Mouse (Mus musculus): ENCODE results near the gene Cd28. TPM values are rescaled to one million over a fixed set of nuclear protein-coding genes. Genes with fewer than 3 reads are reported as not detected.

The Cd28 gene
- polyA plus RNA-seq, 1 experiment, result 0.02 TPM

- no peaks in the 10 kb centered on the region for H3K27me3 ChIP-seq (ENCODE audit: control insufficient read depth, insufficient read depth, insufficient read length)
- no peak overlapping the region for H3ac ChIP-seq (ENCODE audit: control insufficient read depth, insufficient read length, low read depth)
These were observed 7.0 kb downstream of the Cd28 start for GRCm38 (mm10) chr1:60723555-60723954.

GRCm38 (mm10) chr1:60731940-60732339 lies 15.3 kb downstream of the Cd28 start:
- no peak overlapping the region for H3K4me3 ChIP-seq (ENCODE audit: insufficient read depth, poor library complexity, severe bottlenecking)
- H3K79me2 ChIP-seq (ENCODE audit: control insufficient read depth, insufficient read depth), result no peaks in the 10 kb centered on the region
- TF ChIP-seq CEBPB (IDR thresholded peaks at IDR 0.05; ENCODE audit: low read depth) (no peak), MYOD1 (IDR thresholded peaks at IDR 0.05; ENCODE audit: control insufficient read depth, insufficient read length, low read depth) (no peak), MYOG (IDR thresholded peaks at IDR 0.05; ENCODE audit: control insufficient read depth, extremely low read depth, insufficient read length) (no peak), FOSL1 (IDR thresholded peaks at IDR 0.05; ENCODE audit: insufficient read depth, low read length, poor library complexity, severe bottlenecking) (no peak), CTCF (IDR thresholded peaks at IDR 0.05; ENCODE audit: control insufficient read depth, insufficient read depth, insufficient read length) (no peak), USF1 (IDR thresholded peaks at IDR 0.05; ENCODE audit: low read depth) (no peak), MAX (IDR thresholded peaks at IDR 0.05) (no peak)
- H3ac ChIP-seq (ENCODE audit: control insufficient read depth, insufficient read length, low read depth), result no peak overlapping the region
- no peaks in the 10 kb centered on the region for H3K36me3 ChIP-seq (ENCODE audit: control insufficient read depth, insufficient read depth)
- H3K79me3 ChIP-seq (ENCODE audit: low read depth), result no peaks in the 10 kb centered on the region
- H3K27me3 ChIP-seq (ENCODE audit: control insufficient read depth, insufficient read depth, insufficient read length), result no peaks in the 10 kb centered on the region

More at GRCm38 (mm10) chr1:60723555-60723954, 7.0 kb downstream of the Cd28 start:
- no peaks in the 10 kb centered on the region for H3K79me3 ChIP-seq (ENCODE audit: low read depth)
- no peaks in the 10 kb centered on the region for H3K79me2 ChIP-seq (ENCODE audit: control insufficient read depth, insufficient read depth)
- H3K36me3 ChIP-seq (ENCODE audit: control insufficient read depth, insufficient read depth), result no peaks in the 10 kb centered on the region
- TF ChIP-seq USF1 (IDR thresholded peaks at IDR 0.05; ENCODE audit: low read depth), result no peak
- no peak for TF ChIP-seq MYOG (IDR thresholded peaks at IDR 0.05; ENCODE audit: control insufficient read depth, extremely low read depth, insufficient read length)
- no peak for TF ChIP-seq CEBPB (IDR thresholded peaks at IDR 0.05; ENCODE audit: low read depth)
- TF ChIP-seq MYOD1 (IDR thresholded peaks at IDR 0.05; ENCODE audit: control insufficient read depth, insufficient read length, low read depth), result no peak
- no peak for TF ChIP-seq MAX (IDR thresholded peaks at IDR 0.05)
- TF ChIP-seq CTCF (IDR thresholded peaks at IDR 0.05; ENCODE audit: control insufficient read depth, insufficient read depth, insufficient read length), result no peak
- TF ChIP-seq FOSL1 (IDR thresholded peaks at IDR 0.05; ENCODE audit: insufficient read depth, low read length, poor library complexity, severe bottlenecking), result no peak
- no peak overlapping the region for H3K4me3 ChIP-seq (ENCODE audit: insufficient read depth, poor library complexity, severe bottlenecking)

DNA sequence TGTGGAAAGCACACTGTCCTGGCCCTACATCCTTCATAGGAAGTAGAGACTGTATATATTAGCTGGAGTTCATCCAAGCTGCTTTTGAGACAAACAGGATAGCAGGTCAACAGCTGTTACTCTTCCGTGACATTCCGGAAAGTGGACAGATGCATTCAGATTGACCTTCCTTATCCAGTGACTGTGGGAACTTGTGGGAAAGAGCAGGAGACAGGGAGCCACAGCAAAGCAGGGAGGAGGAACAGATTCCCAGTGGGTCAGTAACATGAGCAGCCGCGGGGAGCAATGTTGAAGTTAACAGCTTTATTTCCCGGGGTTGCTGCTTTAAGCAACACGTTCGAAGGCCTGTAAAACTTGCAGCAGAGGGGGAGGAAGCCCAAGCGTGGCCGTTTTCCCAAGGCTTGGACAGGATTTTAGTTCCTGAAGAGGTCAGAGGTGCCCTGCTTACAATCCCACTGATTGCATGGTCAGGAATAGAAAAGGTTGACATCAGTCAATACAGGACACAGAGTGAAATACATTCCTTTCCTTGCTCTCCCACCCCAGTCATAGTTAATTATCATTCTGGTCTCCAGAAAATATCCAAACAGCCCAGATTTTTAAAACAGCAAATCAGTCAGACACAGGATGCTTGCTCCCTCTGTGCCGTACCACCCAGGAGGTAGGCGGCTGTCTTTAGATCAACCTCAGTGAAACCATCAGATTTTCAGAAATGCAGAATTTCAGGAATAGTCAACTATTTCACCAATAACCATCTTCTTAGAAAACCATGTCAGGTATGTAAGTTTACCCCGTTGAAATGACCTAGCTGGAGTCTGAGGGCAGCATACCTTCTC lies 18.7 kb downstream of the Cd28 start:
- H3K36me3 ChIP-seq (ENCODE audit: control insufficient read depth, insufficient read depth), result no peaks in the 10 kb centered on the region
- no peaks in the 10 kb centered on the region for H3K79me3 ChIP-seq (ENCODE audit: low read depth)
- H3K4me3 ChIP-seq (ENCODE audit: insufficient read depth, poor library complexity, severe bottlenecking), result no peak overlapping the region
- H3K79me2 ChIP-seq (ENCODE audit: control insufficient read depth, insufficient read depth), result no peaks in the 10 kb centered on the region
- no peaks in the 10 kb centered on the region for H3K27me3 ChIP-seq (ENCODE audit: control insufficient read depth, insufficient read depth, insufficient read length)
- no peak overlapping the region for H3ac ChIP-seq (ENCODE audit: control insufficient read depth, insufficient read length, low read depth)
- TF ChIP-seq MYOG (IDR thresholded peaks at IDR 0.05; ENCODE audit: control insufficient read depth, extremely low read depth, insufficient read length), result no peak

DNA sequence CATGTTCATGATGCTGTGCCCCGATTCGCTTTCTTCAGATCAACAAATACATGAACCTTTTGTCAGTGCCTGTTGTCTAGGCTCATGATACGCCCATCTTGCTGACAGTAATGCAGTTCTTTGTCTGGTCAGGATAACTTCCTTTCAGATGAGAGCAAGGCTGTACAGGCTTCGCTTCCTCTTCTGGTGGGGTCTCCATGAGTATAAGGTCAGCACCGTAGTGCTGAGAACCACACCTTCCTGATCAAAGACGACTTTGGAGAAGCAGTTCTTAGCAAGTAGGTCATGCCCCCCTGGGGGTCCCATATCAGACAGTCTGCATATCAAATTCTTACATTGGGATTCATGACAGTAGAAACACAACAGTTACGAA lies 19.3 kb downstream of the Cd28 start:
- no peaks in the 10 kb centered on the region for H3K27me3 ChIP-seq (ENCODE audit: control insufficient read depth, insufficient read depth, insufficient read length)
- TF ChIP-seq MAX (IDR thresholded peaks at IDR 0.05), result no peak
- TF ChIP-seq MYOD1 (IDR thresholded peaks at IDR 0.05; ENCODE audit: control insufficient read depth, insufficient read length, low read depth), result no peak
- no peak for TF ChIP-seq CTCF (IDR thresholded peaks at IDR 0.05; ENCODE audit: control insufficient read depth, insufficient read depth, insufficient read length)
- no peak for TF ChIP-seq USF1 (IDR thresholded peaks at IDR 0.05; ENCODE audit: low read depth)
- no peak for TF ChIP-seq FOSL1 (IDR thresholded peaks at IDR 0.05; ENCODE audit: insufficient read depth, low read length, poor library complexity, severe bottlenecking)
- TF ChIP-seq CEBPB (IDR thresholded peaks at IDR 0.05; ENCODE audit: low read depth), result no peak
- no peak for TF ChIP-seq MYOG (IDR thresholded peaks at IDR 0.05; ENCODE audit: control insufficient read depth, extremely low read depth, insufficient read length)
- no peaks in the 10 kb centered on the region for H3K79me2 ChIP-seq (ENCODE audit: control insufficient read depth, insufficient read depth)
- H3K79me3 ChIP-seq (ENCODE audit: low read depth), result no peaks in the 10 kb centered on the region
- H3K36me3 ChIP-seq (ENCODE audit: control insufficient read depth, insufficient read depth), result no peaks in the 10 kb centered on the region
- H3K4me3 ChIP-seq (ENCODE audit: insufficient read depth, poor library complexity, severe bottlenecking), result no peak overlapping the region
- no peak overlapping the region for H3ac ChIP-seq (ENCODE audit: control insufficient read depth, insufficient read length, low read depth)

GRCm38 (mm10) chr1:60744266-60744665 lies 27.7 kb downstream of the Cd28 start:
- Histone ChIP-seq H3K79me3 (ENCODE audit: low read depth) (no peaks in the 10 kb centered on the region), H3K36me3 (ENCODE audit: control insufficient read depth, insufficient read depth) (no peaks in the 10 kb centered on the region), H3ac (ENCODE audit: control insufficient read depth, insufficient read length, low read depth) (no peak overlapping the region), H3K4me3 (ENCODE audit: insufficient read depth, poor library complexity, severe bottlenecking) (no peak overlapping the region), H3K27me3 (ENCODE audit: control insufficient read depth, insufficient read depth, insufficient read length) (no peaks in the 10 kb centered on the region), H3K79me2 (ENCODE audit: control insufficient read depth, insufficient read depth) (no peaks in the 10 kb centered on the region)
- TF ChIP-seq MAX (IDR thresholded peaks at IDR 0.05), result no peak
- no peak for TF ChIP-seq USF1 (IDR thresholded peaks at IDR 0.05; ENCODE audit: low read depth)
- TF ChIP-seq CEBPB (IDR thresholded peaks at IDR 0.05; ENCODE audit: low read depth), result no peak
- TF ChIP-seq FOSL1 (IDR thresholded peaks at IDR 0.05; ENCODE audit: insufficient read depth, low read length, poor library complexity, severe bottlenecking), result no peak
- TF ChIP-seq CTCF (IDR thresholded peaks at IDR 0.05; ENCODE audit: control insufficient read depth, insufficient read depth, insufficient read length), result no peak
- TF ChIP-seq MYOG (IDR thresholded peaks at IDR 0.05; ENCODE audit: control insufficient read depth, extremely low read depth, insufficient read length), result no peak
- TF ChIP-seq MYOD1 (IDR thresholded peaks at IDR 0.05; ENCODE audit: control insufficient read depth, insufficient read length, low read depth), result no peak

DNA sequence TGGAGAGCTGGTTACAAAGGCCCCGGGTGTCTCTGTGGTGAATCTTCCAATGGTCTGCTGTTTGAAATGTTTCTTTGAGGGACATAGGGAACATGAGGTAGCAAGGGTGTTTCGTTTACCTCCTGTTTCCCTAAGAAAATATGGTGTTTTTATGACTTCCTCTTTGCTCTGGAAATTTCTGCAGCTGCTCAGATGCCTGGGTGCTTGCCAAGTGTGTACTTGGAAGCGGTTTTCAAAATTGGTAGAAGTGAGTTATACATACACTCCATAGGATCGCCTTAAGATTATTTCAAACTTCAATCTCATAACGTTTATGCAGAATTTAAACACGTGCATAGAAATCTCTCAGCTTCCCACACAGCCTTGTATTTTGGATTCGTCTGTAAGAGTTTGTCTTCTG lies 29.1 kb downstream of the Cd28 start:
- H3K36me3 ChIP-seq (ENCODE audit: control insufficient read depth, insufficient read depth), result no peaks in the 10 kb centered on the region
- H3K79me2 ChIP-seq (ENCODE audit: control insufficient read depth, insufficient read depth), result no peaks in the 10 kb centered on the region
- no peak for TF ChIP-seq CEBPB (IDR thresholded peaks at IDR 0.05; ENCODE audit: low read depth)
- TF ChIP-seq CTCF (IDR thresholded peaks at IDR 0.05; ENCODE audit: control insufficient read depth, insufficient read depth, insufficient read length), result no peak
- TF ChIP-seq MYOD1 (IDR thresholded peaks at IDR 0.05; ENCODE audit: control insufficient read depth, insufficient read length, low read depth), result peak; percentile 23
- H3K4me3 ChIP-seq (ENCODE audit: insufficient read depth, poor library complexity, severe bottlenecking), result no peak overlapping the region
- no peaks in the 10 kb centered on the region for H3K79me3 ChIP-seq (ENCODE audit: low read depth)
- H3ac ChIP-seq (ENCODE audit: control insufficient read depth, insufficient read length, low read depth), result no peak overlapping the region
- H3K27me3 ChIP-seq (ENCODE audit: control insufficient read depth, insufficient read depth, insufficient read length), result no peaks in the 10 kb centered on the region
